Mouse (Mus musculus) right cerebral cortex, postnatal 25 days (tissue): ENCODE data around the gene Oaz3.

Experiments used
- DNase-seq: peaks from one replicate; pipeline ENCODE4 v3.0.0; 2022

Oaz3 gene

GRCm38 (mm10) chr3:94449377-94449776 lies 5.7 kb upstream of the Oaz3 start:
- no peak for DNase-seq

GRCm38 (mm10) chr3:94442951-94443596 lies 641 bp downstream of the Oaz3 start, which contains the start of gene Mrpl9:
TSS of gene Mrpl9 (plus strand) at chr3:94443318.
- peak; percentile 92 for DNase-seq

GRCm38 (mm10) chr3:94441182-94441581 lies 2.5 kb downstream of the Oaz3 start:
- DNase-seq, result no peak

GRCm38 (mm10) chr3:94436420-94436819 lies 7.3 kb downstream of the Oaz3 start:
- DNase-seq, result no peak

GRCm38 (mm10) chr3:94434305-94434704 lies 9.4 kb downstream of the Oaz3 start:
- no peak for DNase-seq

GRCm38 (mm10) chr3:94430980-94431379 lies 12.7 kb downstream of the Oaz3 start:
- no peak for DNase-seq

- DNase-seq, result peak; percentile 98
These were observed 30.6 kb downstream of the Oaz3 start, which contains the start of gene Tdrkh for GRCm38 (mm10) chr3:94413031-94413679. TSS of gene Tdrkh (plus strand) at chr3:94413273.

- no peak for DNase-seq
These were observed 31.2 kb downstream of the Oaz3 start for GRCm38 (mm10) chr3:94412530-94412929.

- no peak for DNase-seq
These were observed 38.2 kb downstream of the Oaz3 start for GRCm38 (mm10) chr3:94405561-94405960.

- DNase-seq, result peak; percentile 55
These were observed 39.2 kb downstream of the Oaz3 start for GRCm38 (mm10) chr3:94404366-94405054.

GRCm38 (mm10) chr3:94402451-94402850 lies 41.3 kb downstream of the Oaz3 start:
- no peak for DNase-seq

- no peak for DNase-seq
These were observed 43.9 kb downstream of the Oaz3 start for GRCm38 (mm10) chr3:94399663-94400310.

- peak; percentile 23 for DNase-seq
These were observed 44.7 kb downstream of the Oaz3 start for GRCm38 (mm10) chr3:94398943-94399481.

GRCm38 (mm10) chr3:94398217-94398616 lies 45.5 kb downstream of the Oaz3 start, which contains the start of gene Lingo4:
TSS of gene Lingo4 (plus strand) at chr3:94398517.
- DNase-seq, result no peak

- DNase-seq, result no peak
These were observed 46.9 kb downstream of the Oaz3 start for GRCm38 (mm10) chr3:94396851-94397250.

GRCm38 (mm10) chr3:94396336-94396735 lies 47.4 kb downstream of the Oaz3 start:
- no peak for DNase-seq

GRCm38 (mm10) chr3:94393049-94393448 lies 50.7 kb downstream of the Oaz3 start:
- DNase-seq, result no peak

- DNase-seq, result no peak
These were observed 51.6 kb downstream of the Oaz3 start for GRCm38 (mm10) chr3:94392128-94392527.

- DNase-seq, result no peak
These were observed 52.7 kb downstream of the Oaz3 start for GRCm38 (mm10) chr3:94391001-94391400.

- DNase-seq, result no peak
These were observed 54.3 kb downstream of the Oaz3 start for GRCm38 (mm10) chr3:94389420-94389819.

GRCm38 (mm10) chr3:94388047-94388446 lies 55.7 kb downstream of the Oaz3 start:
- no peak for DNase-seq

GRCm38 (mm10) chr3:94387391-94387790 lies 56.3 kb downstream of the Oaz3 start:
- no peak for DNase-seq

- no peak for DNase-seq
These were observed 57.0 kb downstream of the Oaz3 start for GRCm38 (mm10) chr3:94386671-94387070.
